Mouse (Mus musculus) CH12.LX (cell line): ENCODE measurements at regions not wholly inside any gene's neighbourhood (a gene's known extent, or its start where the extent isn't known, plus 50 kb on each side); places are given as distances from the start of the nearest gene placed in this dataset.
A peak's percentile ranks its signal among the peaks of the same experiment; 100 is the strongest.

Source experiments
- DNase-seq: peaks from one replicate; pipeline ENCODE4 v3.0.0-alpha.2; 2013; ENCODE audit errors: extremely low read depth
- H3K27ac ChIP-seq: 2 replicates; pipeline ENCODE4 v1.5.1; 2012; ENCODE audit warnings: low read depth, mild to moderate bottlenecking, control low read depth, moderate library complexity; ENCODE audit not compliant: insufficient read depth
- H3K27me3 ChIP-seq: replicated peaks from 2 replicates; pipeline ENCODE3; 2012; ENCODE audit warnings: inconsistent platforms
- H3K36me3 ChIP-seq, 2 experiments: replicated peaks in 1 of 2; 2 replicates each; pipeline versions ENCODE3 to v1.6.1; 2012; ENCODE audit warnings: inconsistent platforms in 1 of 2, low read length in 1 of 2, mild to moderate bottlenecking in 1 of 2, mixed read lengths in 1 of 2, moderate library complexity in 1 of 2; ENCODE audit not compliant: control insufficient read depth in 1 of 2, insufficient read depth in 1 of 2
- H3K4me1 ChIP-seq, 2 experiments: 2 replicates each; pipeline ENCODE4 v1.6.1; 2012; ENCODE audit warnings: inconsistent platforms in 1 of 2, moderate library complexity in 1 of 2; ENCODE audit not compliant: insufficient read depth in 2 of 2, control insufficient read depth in 1 of 2
- H3K4me2 ChIP-seq: 2 replicates; pipeline ENCODE4 v1.6.1; 2012; ENCODE audit warnings: low read depth, mild to moderate bottlenecking, control low read depth; ENCODE audit not compliant: poor library complexity, insufficient read depth, severe bottlenecking
- H3K4me3 ChIP-seq, 3 experiments: fragments of 150-350 bp in 1 of 3; sonication (generic) in 1 of 3; replicated peaks in 1 of 3; 2 replicates each; pipeline versions ENCODE3 to v1.5.1; 2011 to 2012; ENCODE audit warnings: low read depth in 2 of 3, low read length in 2 of 3, mild to moderate bottlenecking in 2 of 3, moderate library complexity in 2 of 3, control low read depth in 1 of 3, improper control_type of control experiment in 1 of 3, inconsistent platforms in 1 of 3, mixed read lengths in 1 of 3; ENCODE audit not compliant: poor library complexity in 1 of 3
- H3K79me2 ChIP-seq: replicated peaks from 2 replicates; pipeline ENCODE4 v1.6.1; 2012; ENCODE audit warnings: mild to moderate bottlenecking, moderate library complexity; ENCODE audit not compliant: control insufficient read depth, poor library complexity, insufficient read depth, severe bottlenecking; ENCODE audit errors: extremely low read depth
- H3K9ac ChIP-seq: 2 replicates; pipeline ENCODE4 v1.6.1; 2012; ENCODE audit warnings: low read depth, mild to moderate bottlenecking, control low read depth, moderate library complexity; ENCODE audit not compliant: insufficient read depth
- H3K9me3 ChIP-seq: replicated peaks from 2 replicates; pipeline ENCODE3; 2012; ENCODE audit warnings: low read length, inconsistent platforms, mixed read lengths
- CHD1 ChIP-seq: IDR thresholded peaks from 2 replicates; pipeline ENCODE4 v1.6.1; 2012; ENCODE audit warnings: low read depth, low read length, improper control_type of control experiment, inconsistent platforms
- CHD2 ChIP-seq: IDR thresholded peaks from 2 replicates; pipeline ENCODE4 v1.6.1; 2011; ENCODE audit warnings: low read length, improper control_type of control experiment
- CTCF ChIP-seq, 2 experiments: IDR thresholded peaks in 1 of 2; conservative IDR thresholded peaks in 1 of 2; 2 replicates each; pipeline ENCODE4 v1.5.1; 2011 to 2012; ENCODE audit warnings: low read depth in 2 of 2, low read length in 2 of 2, improper control_type of control experiment in 1 of 2, inconsistent platforms in 1 of 2, mild to moderate bottlenecking in 1 of 2, moderate library complexity in 1 of 2
- EP300 ChIP-seq: IDR thresholded peaks from 2 replicates; pipeline ENCODE4 v1.6.1; 2011; ENCODE audit warnings: low read length, improper control_type of control experiment
- IRF4 ChIP-seq: IDR thresholded peaks from 2 replicates; pipeline ENCODE4 v1.6.1; 2014; ENCODE audit warnings: low read depth, mild to moderate bottlenecking, inconsistent platforms, low read length, improper control_type of control experiment
- JUND ChIP-seq: conservative IDR thresholded peaks from 2 replicates; pipeline ENCODE4 v1.6.1; 2011; ENCODE audit warnings: low read depth, low read length, improper control_type of control experiment
- KAT2A ChIP-seq: IDR thresholded peaks from 2 replicates; pipeline ENCODE4 v1.6.1; 2012; ENCODE audit warnings: low read length, improper control_type of control experiment, inconsistent platforms; ENCODE audit not compliant: insufficient replicate concordance
- MAFK ChIP-seq: IDR thresholded peaks from 2 replicates; pipeline ENCODE4 v1.6.1; 2011; ENCODE audit warnings: low read length, improper control_type of control experiment; ENCODE audit not compliant: insufficient replicate concordance
- MAX ChIP-seq: IDR thresholded peaks from 2 replicates; pipeline ENCODE4 v1.6.1; 2011; ENCODE audit warnings: low read length, improper control_type of control experiment
- MAZ ChIP-seq: IDR thresholded peaks from 2 replicates; pipeline ENCODE4 v1.6.1; 2012; ENCODE audit warnings: low read depth, mild to moderate bottlenecking, inconsistent platforms, low read length, improper control_type of control experiment, moderate library complexity
- MEF2A ChIP-seq: IDR thresholded peaks from 2 replicates; pipeline ENCODE4 v1.6.1; 2014; ENCODE audit warnings: low read depth, mild to moderate bottlenecking, inconsistent platforms, low read length, improper control_type of control experiment, borderline replicate concordance
- MXI1 ChIP-seq: IDR thresholded peaks from 2 replicates; pipeline ENCODE4 v1.6.1; 2011; ENCODE audit warnings: mild to moderate bottlenecking, low read depth, low read length, improper control_type of control experiment
- POLR2A ChIP-seq: IDR thresholded peaks from 2 replicates; pipeline ENCODE4 v1.6.1; 2011; ENCODE audit warnings: low read depth, mild to moderate bottlenecking, improper control_type of control experiment, low read length
- RAD21 ChIP-seq: IDR thresholded peaks from 2 replicates; pipeline ENCODE4 v1.6.1; 2011; ENCODE audit warnings: low read depth, mild to moderate bottlenecking, low read length, improper control_type of control experiment, moderate library complexity
- SIN3A ChIP-seq: IDR thresholded peaks from 2 replicates; pipeline ENCODE4 v1.6.1; 2012; ENCODE audit warnings: low read length, improper control_type of control experiment, inconsistent platforms
- TBP ChIP-seq: conservative IDR thresholded peaks from 2 replicates; pipeline ENCODE4 v1.6.1; 2011; ENCODE audit warnings: low read depth, low read length, improper control_type of control experiment
- UBTF ChIP-seq: IDR thresholded peaks from 2 replicates; pipeline ENCODE4 v1.6.1; 2012; ENCODE audit warnings: low read depth, mild to moderate bottlenecking, inconsistent platforms, low read length, improper control_type of control experiment, moderate library complexity
- USF1 ChIP-seq: IDR thresholded peaks from 2 replicates; pipeline ENCODE4 v1.6.1; 2014; ENCODE audit warnings: low read depth, mild to moderate bottlenecking, inconsistent platforms, low read length, improper control_type of control experiment
- USF2 ChIP-seq: conservative IDR thresholded peaks from 2 replicates; pipeline ENCODE4 v1.6.1; 2011; ENCODE audit warnings: low read depth, low read length, improper control_type of control experiment
- ZMIZ1 ChIP-seq: IDR thresholded peaks from 2 replicates; pipeline ENCODE4 v1.6.1; 2012; ENCODE audit warnings: low read depth, mild to moderate bottlenecking, inconsistent platforms, low read length, improper control_type of control experiment
- ZNF384 ChIP-seq: IDR thresholded peaks from 2 replicates; pipeline ENCODE4 v1.6.1; 2012; ENCODE audit warnings: low read depth, low read length, improper control_type of control experiment, inconsistent platforms
- dilution Hi-C: fragments of 300-500 bp; cut with MboI; formaldehyde crosslinking; loops from 2 replicates; pipeline ENCODE4 v1.14.3; 2020; ENCODE audit warnings: low sequenced_read_pairs; ENCODE audit not compliant: extremely low pct_unique_long_range_greater_than_20kb, extremely low pct_ligation_motif_present
- in situ Hi-C: fragments of 300-500 bp; cut with MboI; formaldehyde crosslinking; loops from 3 replicates; pipeline ENCODE4 v1.14.3; 2019; ENCODE audit warnings: low sequenced_read_pairs, low pct_ligation_motif_present, low pct_unique_long_range_greater_than_20kb, mixed read lengths

GRCm38 (mm10) chr17:79527391-79527790 is 84.3 kb upstream of the Rmdn2 start:
- dilution Hi-C loops (no loop called here), in situ Hi-C loops (no loop called here)
- Histone ChIP-seq H3K9ac (no peak overlapping the region), H3K36me3 (no peaks in the 10 kb centered on the region), H3K79me2 (no peaks in the 10 kb centered on the region), H3K4me3 (no peak overlapping the region), H3K4me2 (no peak overlapping the region), H3K4me1 (no peaks in the 10 kb centered on the region), H3K9me3 (no peaks in the 10 kb centered on the region), H3K27ac (no peak overlapping the region), H3K27me3 (no peaks in the 10 kb centered on the region)
- no peak for TF ChIP-seq KAT2A
- no peak for TF ChIP-seq IRF4
- TF ChIP-seq MXI1: no peak
- TF ChIP-seq CTCF (conservative IDR thresholded peaks at IDR 0.05 in 1 of 2, IDR thresholded peaks at IDR 0.05 in 1 of 2; ENCODE audit: low read depth in 2 of 2, low read length in 2 of 2): no peak
- no peak for DNase-seq

DNA sequence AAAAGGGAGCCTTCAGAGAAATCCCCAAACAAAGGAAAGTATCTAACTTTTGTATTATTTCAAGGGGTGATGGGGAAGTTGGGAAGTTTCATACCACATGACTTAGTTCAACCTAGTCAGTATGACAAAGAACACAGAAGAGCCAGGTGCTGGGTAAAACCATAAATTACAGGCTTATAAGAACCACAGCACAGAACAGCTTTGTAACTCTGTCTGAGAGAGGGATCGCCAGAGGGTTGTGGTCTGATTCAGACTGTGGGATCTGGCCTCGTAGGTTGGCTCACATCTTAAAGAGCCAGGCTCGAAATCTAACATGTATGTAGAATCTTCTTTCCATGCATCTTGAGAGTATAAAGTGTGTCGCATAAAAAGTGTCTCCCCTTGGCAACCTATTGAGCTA is 75.1 kb upstream of the Rmdn2 start:
- H3K4me1 ChIP-seq: peaks cover 0 to 18% of the 10 kb centered on the region in 2 experiments; a peak in 2 of 4 replicates
- peak; percentile 5 for DNase-seq
- in situ Hi-C loops: no loop called here
- H3K4me2 ChIP-seq: no peak overlapping the region
- dilution Hi-C loops: no loop called here
- no peaks in the 10 kb centered on the region for H3K79me2 ChIP-seq
- TF ChIP-seq EP300: no peak
- TF ChIP-seq TBP: no peak
- no peak for TF ChIP-seq CTCF (conservative IDR thresholded peaks at IDR 0.05 in 1 of 2, IDR thresholded peaks at IDR 0.05 in 1 of 2; ENCODE audit: low read depth in 2 of 2, low read length in 2 of 2)
- TF ChIP-seq POLR2A: no peak
- TF ChIP-seq MAFK: no peak
- no peak for TF ChIP-seq MAX
- TF ChIP-seq MXI1: no peak
- no peak for TF ChIP-seq KAT2A
- no peak for TF ChIP-seq RAD21
- no peak for TF ChIP-seq ZMIZ1
- TF ChIP-seq CHD2: no peak
- no peak for TF ChIP-seq USF2
- H3K9ac ChIP-seq: no peak overlapping the region
- H3K27me3 ChIP-seq: no peaks in the 10 kb centered on the region
- H3K27ac ChIP-seq: no peak overlapping the region
- no peak overlapping the region for H3K4me3 ChIP-seq
- H3K36me3 ChIP-seq: no peaks in the 10 kb centered on the region
- no peaks in the 10 kb centered on the region for H3K9me3 ChIP-seq

DNA sequence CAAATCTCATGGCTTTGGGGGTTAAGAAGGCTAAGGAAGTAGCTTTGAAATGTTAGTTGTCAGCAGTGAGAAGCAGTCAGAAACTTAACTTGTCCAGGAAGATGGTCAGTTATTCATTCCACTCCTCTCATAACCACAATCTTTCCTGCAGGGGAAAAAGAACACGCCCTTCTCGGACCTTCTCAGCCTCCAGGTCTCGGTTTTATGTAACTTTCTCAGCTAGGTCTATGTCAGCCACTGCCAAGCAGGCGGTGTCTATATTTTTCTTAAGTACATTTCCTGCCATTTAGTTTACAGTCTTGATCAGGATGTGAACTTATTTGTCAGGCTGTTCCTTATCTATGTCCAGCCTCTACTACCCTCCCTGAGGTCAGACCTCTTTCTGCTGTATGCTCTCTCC is 72.9 kb upstream of the Rmdn2 start:
- Histone ChIP-seq H3K27me3 (no peaks in the 10 kb centered on the region), H3K27ac (no peak overlapping the region), H3K4me1 (peaks cover 0 to 18% of the 10 kb centered on the region in 2 experiments; a peak in 2 of 4 replicates), H3K79me2 (no peaks in the 10 kb centered on the region), H3K4me2 (no peak overlapping the region), H3K9ac (no peak overlapping the region), H3K36me3 (no peaks in the 10 kb centered on the region), H3K4me3 (no peak overlapping the region)
- no peak for DNase-seq
- dilution Hi-C loops: no loop called here
- TF ChIP-seq RAD21: no peak
- TF ChIP-seq USF1: no peak
- no peak for TF ChIP-seq UBTF
- TF ChIP-seq IRF4: no peak
- no peak for TF ChIP-seq CHD1
- no peak for TF ChIP-seq SIN3A
- no peak for TF ChIP-seq JUND
- TF ChIP-seq ZNF384: no peak
- no peak for TF ChIP-seq MXI1
- no peak for TF ChIP-seq MAZ
- TF ChIP-seq MEF2A: no peak
- TF ChIP-seq, all 38 proteins: peak for 0
- in situ Hi-C loops: no loop called here
- no peaks in the 10 kb centered on the region for H3K9me3 ChIP-seq
